Mouse (Mus musculus): ENCODE measurements around the gene Myo9b. TPM values are rescaled to one million over a fixed set of nuclear protein-coding genes. Genes with fewer than 3 reads are reported as not detected.

Gene Myo9b
- polyA plus RNA-seq, 1 experiment from 2014 or later: 25.3 TPM

- no peak for DNase-seq (ENCODE audit: low spot score)
- Histone ChIP-seq H3K27me3 (ENCODE audit: low read depth, poor library complexity, severe bottlenecking) (no peaks in the 10 kb centered on the region), H3K27ac (replicated peaks) (peak overlapping the region; percentile 99), H3K4me1 (peaks cover 64% of the 10 kb centered on the region), H3K36me3 (peaks cover 4% of the 10 kb centered on the region; the same call in 1 of the 2 replicates), H3K9me3 (replicated peaks) (no peaks in the 10 kb centered on the region), H3K4me3 (peak overlapping the region; percentile 99)
- 36% methylated on average over 3 of the region's 3 CpGs for WGBS
Observed at GRCm38 (mm10) chr8:71383860-71384259, 111.3 kb downstream of the Myo9b start.

GRCm38 (mm10) chr8:71385212-71385835, 112.8 kb downstream of the Myo9b start:
- H3K27ac ChIP-seq (replicated peaks): peak overlapping the region; percentile 99
- peak overlapping the region; percentile 14; the same call in 1 of the 2 replicates for H3K4me3 ChIP-seq
- no peaks in the 10 kb centered on the region for H3K36me3 ChIP-seq
- 71% methylated on average over 12 of the region's 12 CpGs for WGBS
- no peak for DNase-seq (ENCODE audit: low spot score)
- no peaks in the 10 kb centered on the region for H3K27me3 ChIP-seq (ENCODE audit: low read depth, poor library complexity, severe bottlenecking)
- H3K9me3 ChIP-seq (replicated peaks): no peaks in the 10 kb centered on the region
- peaks cover 49% of the 10 kb centered on the region for H3K4me1 ChIP-seq

GRCm38 (mm10) chr8:71388267-71388666, 115.8 kb downstream of the Myo9b start:
- H3K36me3 ChIP-seq: no peaks in the 10 kb centered on the region
- H3K9me3 ChIP-seq (replicated peaks): no peaks in the 10 kb centered on the region
- no peak overlapping the region for H3K4me3 ChIP-seq
- no peak overlapping the region for H3K27ac ChIP-seq (replicated peaks)
- 81% methylated on average over 1 of the region's 1 CpGs for WGBS
- H3K27me3 ChIP-seq (ENCODE audit: low read depth, poor library complexity, severe bottlenecking): no peaks in the 10 kb centered on the region
- peaks cover 38% of the 10 kb centered on the region for H3K4me1 ChIP-seq
- no peak for DNase-seq (ENCODE audit: low spot score)

- DNase-seq (ENCODE audit: low spot score): no peak
- Histone ChIP-seq H3K27me3 (ENCODE audit: low read depth, poor library complexity, severe bottlenecking) (no peaks in the 10 kb centered on the region), H3K27ac (replicated peaks) (no peak overlapping the region), H3K36me3 (no peaks in the 10 kb centered on the region), H3K4me3 (no peak overlapping the region), H3K4me1 (peaks cover 29% of the 10 kb centered on the region), H3K9me3 (replicated peaks) (no peaks in the 10 kb centered on the region)
- WGBS: 94% methylated on average over 2 of the region's 2 CpGs
Observed at GRCm38 (mm10) chr8:71391696-71392095, 119.2 kb downstream of the Myo9b start.

- Histone ChIP-seq H3K4me3 (no peak overlapping the region), H3K9me3 (replicated peaks) (no peaks in the 10 kb centered on the region), H3K27ac (replicated peaks) (no peak overlapping the region), H3K36me3 (no peaks in the 10 kb centered on the region), H3K27me3 (ENCODE audit: low read depth, poor library complexity, severe bottlenecking) (no peaks in the 10 kb centered on the region), H3K4me1 (peaks cover 32% of the 10 kb centered on the region)
- no peak for DNase-seq (ENCODE audit: low spot score)
- WGBS: 79% methylated on average over 5 of the region's 5 CpGs
Observed at GRCm38 (mm10) chr8:71392391-71392790, 119.9 kb downstream of the Myo9b start.

GRCm38 (mm10) chr8:71392871-71393270, 120.4 kb downstream of the Myo9b start:
- Histone ChIP-seq H3K4me1 (peaks cover 37% of the 10 kb centered on the region), H3K27me3 (ENCODE audit: low read depth, poor library complexity, severe bottlenecking) (no peaks in the 10 kb centered on the region), H3K9me3 (replicated peaks) (no peaks in the 10 kb centered on the region), H3K4me3 (peak overlapping the region; percentile 26), H3K36me3 (no peaks in the 10 kb centered on the region), H3K27ac (replicated peaks) (no peak overlapping the region; the same call in 1 of the 2 replicates)
- WGBS: 19% methylated on average over 3 of the region's 3 CpGs
- peak; percentile 56 for DNase-seq (ENCODE audit: low spot score)

- Histone ChIP-seq H3K27ac (replicated peaks) (peak overlapping the region; percentile 38; the same call in 1 of the 2 replicates), H3K27me3 (ENCODE audit: low read depth, poor library complexity, severe bottlenecking) (no peaks in the 10 kb centered on the region), H3K4me3 (no peak overlapping the region), H3K4me1 (peaks cover 38% of the 10 kb centered on the region), H3K9me3 (replicated peaks) (no peaks in the 10 kb centered on the region), H3K36me3 (peaks cover 14% of the 10 kb centered on the region)
- WGBS: 82% methylated on average over 7 of the region's 7 CpGs
- no peak for DNase-seq (ENCODE audit: low spot score)
Observed at GRCm38 (mm10) chr8:71394481-71394880, 122.0 kb downstream of the Myo9b start.

- Histone ChIP-seq H3K9me3 (replicated peaks) (no peaks in the 10 kb centered on the region), H3K27ac (replicated peaks) (peak overlapping the region; percentile 57; the same call in 1 of the 2 replicates), H3K36me3 (peaks cover 19% of the 10 kb centered on the region), H3K27me3 (ENCODE audit: low read depth, poor library complexity, severe bottlenecking) (no peaks in the 10 kb centered on the region), H3K4me1 (peaks cover 38% of the 10 kb centered on the region), H3K4me3 (peak overlapping the region; percentile 23; the same call in 1 of the 2 replicates)
- 83% methylated on average over 10 of the region's 10 CpGs for WGBS
- DNase-seq (ENCODE audit: low spot score): no peak
Observed at GRCm38 (mm10) chr8:71395071-71395470, 122.6 kb downstream of the Myo9b start.

GRCm38 (mm10) chr8:71395629-71396028, 123.1 kb downstream of the Myo9b start, which contains the start of gene Ushbp1:
TSS of gene Ushbp1 (minus strand) at chr8:71395802.
- WGBS: 90% methylated on average over 9 of the region's 9 CpGs
- peaks cover 38% of the 10 kb centered on the region for H3K4me1 ChIP-seq
- peaks cover 24% of the 10 kb centered on the region for H3K36me3 ChIP-seq
- peak within 1 kb of the TSS; percentile 72 for H3K4me3 ChIP-seq
- peak within 1 kb of the TSS; percentile 85 for H3K27ac ChIP-seq (replicated peaks)
- no peaks in the 10 kb centered on the region for H3K9me3 ChIP-seq (replicated peaks)
- DNase-seq (ENCODE audit: low spot score): no peak
- no peaks in the 10 kb centered on the region for H3K27me3 ChIP-seq (ENCODE audit: low read depth, poor library complexity, severe bottlenecking)

GRCm38 (mm10) chr8:71396639-71397305, 124.3 kb downstream of the Myo9b start, which contains the start of gene Babam1:
TSS of gene Babam1 (plus strand) at chr8:71396861.
- H3K27me3 ChIP-seq (ENCODE audit: low read depth, poor library complexity, severe bottlenecking): no peaks in the 10 kb centered on the region
- WGBS: under 1% methylated on average over 34 of the region's 34 CpGs
- peak; percentile 92 for DNase-seq (ENCODE audit: low spot score)

GRCm38 (mm10) chr8:71397701-71398100, 125.2 kb downstream of the Myo9b start:
- Histone ChIP-seq H3K27me3 (ENCODE audit: low read depth, poor library complexity, severe bottlenecking) (no peaks in the 10 kb centered on the region), H3K4me3 (peak overlapping the region; percentile 72), H3K4me1 (peaks cover 32% of the 10 kb centered on the region), H3K9me3 (replicated peaks) (no peaks in the 10 kb centered on the region), H3K36me3 (peaks cover 32% of the 10 kb centered on the region), H3K27ac (replicated peaks) (0 out of 2 replicates have a peak overlapping the region, but pooled peaks have one; percentile 85)
- no peak for DNase-seq (ENCODE audit: low spot score)
- WGBS: 90% methylated on average over 12 of the region's 12 CpGs

More at GRCm38 (mm10) chr8:71396639-71397305, 124.3 kb downstream of the Myo9b start, which contains the start of gene Babam1:
- Histone ChIP-seq H3K4me3 (peak within 1 kb of the TSS; percentile 72), H3K4me1 (peaks cover 38% of the 10 kb centered on the region), H3K27ac (replicated peaks) (peak within 1 kb of the TSS; percentile 85), H3K9me3 (replicated peaks) (no peaks in the 10 kb centered on the region), H3K36me3 (peaks cover 32% of the 10 kb centered on the region)

GRCm38 (mm10) chr8:71400826-71401225, 128.3 kb downstream of the Myo9b start:
- WGBS: 94% methylated on average over 2 of the region's 2 CpGs
- DNase-seq (ENCODE audit: low spot score): no peak
- no peaks in the 10 kb centered on the region for H3K27me3 ChIP-seq (ENCODE audit: low read depth, poor library complexity, severe bottlenecking)
- H3K36me3 ChIP-seq: peaks cover 41% of the 10 kb centered on the region
- no peak overlapping the region for H3K4me3 ChIP-seq
- H3K4me1 ChIP-seq: peaks cover 27% of the 10 kb centered on the region
- H3K9me3 ChIP-seq (replicated peaks): no peaks in the 10 kb centered on the region
- no peak overlapping the region for H3K27ac ChIP-seq (replicated peaks)

GRCm38 (mm10) chr8:71401454-71401853, 128.9 kb downstream of the Myo9b start:
- no peak overlapping the region for H3K27ac ChIP-seq (replicated peaks)
- H3K4me3 ChIP-seq: no peak overlapping the region
- H3K4me1 ChIP-seq: peaks cover 29% of the 10 kb centered on the region
- H3K9me3 ChIP-seq (replicated peaks): no peaks in the 10 kb centered on the region
- no peak for DNase-seq (ENCODE audit: low spot score)
- H3K36me3 ChIP-seq: peaks cover 41% of the 10 kb centered on the region
- no peaks in the 10 kb centered on the region for H3K27me3 ChIP-seq (ENCODE audit: low read depth, poor library complexity, severe bottlenecking)

Measured in midbrain, embryonic 10.5 days (tissue).